Mouse (Mus musculus): Measurements from ENCODE around the gene Ckm. TPM values are rescaled to one million over a fixed set of nuclear protein-coding genes. Genes with fewer than 3 reads are reported as not detected.

The Ckm gene
- polyA plus RNA-seq, 2 experiments from 2014 or later: not detected

GRCm38 (mm10) chr7:19388699-19389413 lies 15.7 kb upstream of the Ckm start:
- no peak for ATAC-seq

DNA sequence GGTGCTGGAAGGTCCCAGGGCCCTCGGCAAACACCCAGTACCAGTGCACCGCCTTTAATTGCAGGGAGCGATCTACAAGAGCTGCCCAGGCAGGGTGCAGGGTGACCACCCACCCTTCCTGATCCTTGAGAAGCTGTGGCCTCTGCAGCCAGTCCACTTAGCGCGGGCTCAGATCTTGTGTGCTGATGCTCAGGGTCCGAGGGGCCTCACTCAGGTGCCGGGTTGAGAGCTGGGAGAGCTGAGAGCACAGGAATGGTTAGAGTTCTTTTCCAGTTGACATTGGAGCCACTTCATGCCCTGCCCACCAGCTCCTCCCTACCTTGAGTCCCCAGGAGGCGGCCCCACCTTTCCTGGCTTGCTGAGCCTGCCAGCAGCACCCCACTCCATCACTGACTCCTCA lies 10.1 kb upstream of the Ckm start:
- no peak for ATAC-seq

GRCm38 (mm10) chr7:19399496-19400280 lies 4.9 kb upstream of the Ckm start:
- peak; percentile 75 for ATAC-seq

GRCm38 (mm10) chr7:19400946-19401345 lies 3.6 kb upstream of the Ckm start:
- no peak for ATAC-seq

DNA sequence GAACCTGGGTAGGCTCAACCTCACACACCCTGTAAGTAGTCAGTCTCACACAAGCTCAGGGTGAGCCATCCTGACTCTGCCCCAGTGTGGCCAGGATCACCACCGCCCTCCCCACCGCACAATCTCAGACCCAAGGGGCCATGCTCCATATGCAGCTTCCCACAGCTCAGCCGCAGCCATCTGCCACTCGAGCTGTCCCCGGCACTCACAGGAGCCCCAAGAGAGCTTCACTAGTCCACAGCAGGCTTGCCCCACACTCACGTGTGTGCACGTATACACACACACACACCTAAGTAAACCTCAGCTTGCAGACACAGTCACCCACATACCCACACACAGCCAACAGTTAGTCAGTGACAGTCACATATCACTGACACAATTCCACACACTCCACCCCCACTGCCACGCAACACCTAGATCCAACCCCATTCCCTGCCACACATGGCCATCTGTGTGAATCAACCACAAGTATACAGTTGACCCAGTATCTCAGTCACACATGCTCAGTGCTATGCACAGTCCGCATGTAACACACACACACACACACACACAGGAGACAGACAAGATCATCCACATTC lies 2.0 kb upstream of the Ckm start:
- ATAC-seq: no peak

DNA sequence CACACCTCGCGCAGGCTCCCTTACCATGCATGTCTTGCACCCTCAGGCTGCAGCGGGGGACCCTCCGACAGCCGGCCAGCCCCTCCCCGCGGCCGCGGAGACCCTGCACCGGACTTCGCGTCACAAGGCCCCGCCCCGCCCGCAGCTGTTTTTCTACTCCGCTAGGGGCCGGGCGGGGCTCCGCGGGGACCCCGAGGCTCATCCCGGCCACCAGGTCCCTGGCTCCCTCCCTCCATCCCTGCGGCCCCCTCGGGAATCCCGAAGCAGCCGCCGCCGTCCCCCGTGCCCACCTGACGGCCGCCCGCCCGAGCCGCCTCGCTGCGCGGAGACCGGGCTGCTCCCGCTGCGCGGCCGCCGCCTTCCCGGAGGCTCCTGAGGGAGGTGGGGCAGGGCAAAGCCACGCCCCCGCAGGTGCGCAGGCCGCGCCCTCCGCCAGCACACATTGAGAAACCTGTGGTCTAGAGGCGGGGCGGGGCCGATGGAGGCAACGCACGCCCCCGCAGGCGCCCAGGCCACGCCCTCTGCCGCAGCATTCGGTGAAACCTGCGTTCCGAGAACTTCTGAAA lies 762 bp upstream of the Ckm start, which contains the start of gene Klc3:
Klc3 (minus strand) TSS at position 374 of the 566 bp plus-strand sequence.
- ATAC-seq: peak; percentile 78

DNA sequence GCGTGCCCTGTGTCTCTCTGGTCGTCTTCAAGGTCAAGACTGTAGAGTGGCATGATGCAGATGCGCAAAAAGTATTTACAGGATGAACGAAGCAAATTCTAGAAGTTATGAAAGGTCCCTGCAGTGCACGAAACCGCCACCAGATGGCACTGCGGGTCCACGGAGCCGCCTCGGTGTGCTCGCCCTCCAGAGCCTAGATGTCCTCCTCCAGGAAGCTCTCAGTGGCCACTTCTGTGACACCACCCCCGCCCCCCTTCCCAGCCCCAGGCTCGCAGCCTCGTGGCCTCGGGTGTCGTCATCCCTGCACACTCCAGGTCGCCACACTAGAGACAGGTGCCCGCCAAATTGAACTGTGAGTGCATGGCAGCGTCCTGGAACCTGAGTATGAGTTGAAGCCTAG lies 841 bp downstream of the Ckm start:
- ATAC-seq: peak; percentile 74

DNA sequence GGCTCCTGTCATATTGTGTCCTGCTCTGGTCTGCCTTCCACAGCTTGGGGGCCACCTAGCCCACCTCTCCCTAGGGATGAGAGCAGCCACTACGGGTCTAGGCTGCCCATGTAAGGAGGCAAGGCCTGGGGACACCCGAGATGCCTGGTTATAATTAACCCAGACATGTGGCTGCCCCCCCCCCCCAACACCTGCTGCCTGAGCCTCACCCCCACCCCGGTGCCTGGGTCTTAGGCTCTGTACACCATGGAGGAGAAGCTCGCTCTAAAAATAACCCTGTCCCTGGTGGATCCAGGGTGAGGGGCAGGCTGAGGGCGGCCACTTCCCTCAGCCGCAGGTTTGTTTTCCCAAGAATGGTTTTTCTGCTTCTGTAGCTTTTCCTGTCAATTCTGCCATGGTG lies 5.2 kb downstream of the Ckm start:
- ATAC-seq: no peak

- ATAC-seq: no peak
Observed at GRCm38 (mm10) chr7:19410766-19411344, 6.3 kb downstream of the Ckm start.

DNA sequence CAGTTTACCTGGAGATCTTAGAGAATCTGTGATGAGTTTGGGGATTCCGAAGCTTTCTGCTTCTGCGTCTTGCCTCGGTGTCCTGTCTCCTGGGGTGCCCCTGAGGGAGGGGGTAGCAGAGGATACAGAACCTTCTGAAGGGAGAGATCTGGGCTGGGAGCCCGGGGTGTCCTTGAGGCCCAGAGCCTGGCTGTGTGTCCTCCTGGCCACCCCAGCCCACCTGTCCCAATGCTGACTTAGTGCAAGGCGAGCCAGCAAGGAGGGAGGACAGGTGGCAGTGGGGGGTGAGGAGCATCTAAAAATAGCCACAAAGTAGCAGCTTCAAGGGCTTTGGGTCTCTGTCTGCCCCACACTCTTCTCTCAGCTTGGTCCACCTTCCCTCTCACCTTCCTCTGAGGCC lies 7.2 kb downstream of the Ckm start:
- ATAC-seq: no peak

DNA sequence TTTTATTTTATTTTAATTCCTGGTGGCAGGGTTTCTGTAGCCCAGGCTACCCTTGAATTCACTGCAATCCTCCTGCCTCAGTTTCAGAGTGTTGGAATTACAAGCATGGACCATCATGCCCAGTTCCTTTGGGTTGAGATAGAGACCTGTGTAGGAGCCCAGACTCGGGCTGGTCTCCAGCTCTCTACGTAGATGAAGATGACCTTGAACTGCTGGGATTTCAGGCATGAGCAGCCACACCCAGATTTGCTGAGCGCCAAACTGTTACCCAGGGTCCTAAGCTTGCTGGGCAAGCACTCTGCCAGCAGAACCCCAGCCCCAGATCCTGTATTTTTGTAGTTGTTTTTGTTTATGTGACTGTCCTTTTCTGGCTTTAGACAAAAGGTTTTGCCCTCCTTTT lies 8.9 kb downstream of the Ckm start:
- ATAC-seq: no peak

DNA sequence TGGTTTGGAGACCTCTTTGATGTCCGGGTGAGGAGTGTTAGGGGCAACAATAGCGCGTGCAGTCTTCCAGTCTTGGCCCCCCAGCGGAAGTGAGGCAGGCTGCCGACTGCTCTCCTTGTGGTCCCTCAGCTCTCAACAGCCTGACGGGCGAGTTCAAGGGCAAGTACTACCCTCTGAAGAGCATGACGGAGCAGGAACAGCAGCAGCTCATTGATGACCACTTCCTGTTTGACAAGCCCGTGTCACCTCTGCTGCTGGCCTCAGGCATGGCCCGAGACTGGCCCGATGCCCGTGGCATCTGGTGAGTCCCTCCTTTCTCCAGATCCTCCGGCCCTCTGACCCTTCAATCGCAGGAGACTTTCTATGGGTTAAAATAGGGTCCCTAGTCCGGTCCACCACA lies 12.0 kb downstream of the Ckm start:
- no peak for ATAC-seq

DNA sequence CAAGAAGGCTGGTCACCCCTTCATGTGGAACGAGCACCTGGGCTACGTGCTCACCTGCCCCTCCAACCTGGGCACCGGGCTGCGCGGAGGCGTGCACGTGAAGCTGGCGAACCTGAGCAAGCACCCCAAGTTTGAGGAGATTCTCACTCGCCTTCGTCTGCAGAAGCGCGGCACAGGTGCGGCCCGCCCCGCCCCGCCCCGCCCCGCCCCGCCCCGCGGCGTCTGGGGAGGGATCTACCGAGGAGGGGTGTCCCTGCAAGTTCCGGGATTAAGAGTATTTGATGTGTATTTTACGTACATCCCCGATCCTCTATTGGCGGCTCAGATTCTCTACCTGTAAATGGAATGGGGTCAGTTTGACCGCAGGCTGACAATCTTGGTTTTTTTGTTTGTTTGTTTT lies 15.5 kb downstream of the Ckm start:
- peak; percentile 10 for ATAC-seq

DNA sequence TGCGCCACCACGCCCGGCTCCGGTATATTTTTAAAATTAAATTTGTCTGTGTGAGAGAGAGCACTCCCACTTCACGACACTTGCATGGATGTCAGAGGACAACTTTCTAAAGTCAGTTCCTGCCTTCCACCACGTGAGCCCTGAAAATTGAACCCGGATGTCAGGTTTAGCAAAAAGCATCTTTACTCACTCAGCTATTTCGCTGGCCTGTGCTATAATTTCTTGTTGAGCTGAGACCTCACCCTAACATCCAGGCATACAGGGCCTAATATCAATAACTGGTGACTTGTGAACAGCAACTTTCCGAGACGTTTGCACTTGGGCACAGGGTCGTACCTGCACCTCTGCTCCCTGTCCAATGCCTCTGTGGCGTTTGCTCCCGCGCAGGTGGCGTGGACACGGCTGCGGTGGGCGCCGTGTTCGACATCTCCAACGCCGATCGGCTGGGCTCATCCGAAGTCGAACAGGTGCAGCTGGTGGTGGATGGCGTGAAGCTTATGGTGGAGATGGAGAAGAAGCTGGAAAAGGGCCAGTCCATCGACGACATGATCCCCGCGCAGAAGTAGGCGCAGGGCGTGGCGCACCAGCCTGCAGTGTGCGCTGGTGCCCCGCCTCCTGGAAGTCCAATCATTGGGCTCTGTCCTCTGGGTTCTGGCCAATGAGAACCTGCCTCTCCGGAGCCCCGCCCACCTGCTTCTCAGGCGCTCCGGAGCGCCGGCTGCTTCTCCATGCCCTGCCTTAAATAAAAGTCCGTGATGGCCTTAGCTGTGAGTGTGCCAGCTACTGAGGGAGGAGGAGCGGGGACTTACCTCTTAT lies 16.5 kb downstream of the Ckm start:
- ATAC-seq: peak; percentile 99

GRCm38 (mm10) chr7:19423083-19423482 lies 18.5 kb downstream of the Ckm start:
- ATAC-seq: no peak

- ATAC-seq: no peak
Observed at GRCm38 (mm10) chr7:19424051-19424450, 19.5 kb downstream of the Ckm start.

DNA sequence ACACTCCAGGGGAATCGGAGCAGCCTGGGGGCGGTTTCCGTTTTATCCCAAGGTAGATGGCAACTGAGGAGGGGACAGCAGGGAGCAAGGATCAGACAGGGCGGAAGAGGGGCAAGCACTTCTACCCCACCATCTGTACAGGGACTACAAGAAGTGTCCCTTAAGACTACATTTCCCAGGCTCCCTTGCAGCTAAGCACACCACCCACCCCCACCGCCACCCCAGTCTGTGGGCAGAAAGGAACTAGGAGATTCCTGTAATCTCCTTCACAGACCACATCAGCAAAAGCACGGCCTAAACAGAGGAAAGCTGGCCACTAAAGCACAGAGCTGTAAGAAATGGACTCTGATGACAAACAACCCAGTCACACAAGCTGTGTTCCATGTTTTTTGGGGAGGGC lies 21.8 kb downstream of the Ckm start:
- ATAC-seq: no peak

DNA sequence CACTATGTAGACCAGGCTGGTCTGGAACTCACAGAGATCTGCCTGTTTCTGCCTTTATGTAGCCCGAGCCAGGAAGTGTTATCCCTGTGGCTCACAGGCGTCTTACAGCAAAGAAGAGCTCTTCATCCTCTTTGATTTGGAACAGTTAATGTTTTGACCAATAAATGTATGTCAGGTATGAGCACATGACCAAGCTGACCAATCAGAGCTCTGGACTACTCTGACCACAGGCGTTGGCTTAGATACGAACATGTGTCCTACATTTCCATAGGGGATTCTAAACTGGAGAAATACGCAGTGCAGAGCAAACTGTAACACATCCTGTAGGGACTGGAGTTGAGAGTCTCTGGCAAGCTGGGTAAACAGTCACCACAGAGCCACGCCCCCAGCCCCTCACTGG lies 22.3 kb downstream of the Ckm start:
- no peak for ATAC-seq

DNA sequence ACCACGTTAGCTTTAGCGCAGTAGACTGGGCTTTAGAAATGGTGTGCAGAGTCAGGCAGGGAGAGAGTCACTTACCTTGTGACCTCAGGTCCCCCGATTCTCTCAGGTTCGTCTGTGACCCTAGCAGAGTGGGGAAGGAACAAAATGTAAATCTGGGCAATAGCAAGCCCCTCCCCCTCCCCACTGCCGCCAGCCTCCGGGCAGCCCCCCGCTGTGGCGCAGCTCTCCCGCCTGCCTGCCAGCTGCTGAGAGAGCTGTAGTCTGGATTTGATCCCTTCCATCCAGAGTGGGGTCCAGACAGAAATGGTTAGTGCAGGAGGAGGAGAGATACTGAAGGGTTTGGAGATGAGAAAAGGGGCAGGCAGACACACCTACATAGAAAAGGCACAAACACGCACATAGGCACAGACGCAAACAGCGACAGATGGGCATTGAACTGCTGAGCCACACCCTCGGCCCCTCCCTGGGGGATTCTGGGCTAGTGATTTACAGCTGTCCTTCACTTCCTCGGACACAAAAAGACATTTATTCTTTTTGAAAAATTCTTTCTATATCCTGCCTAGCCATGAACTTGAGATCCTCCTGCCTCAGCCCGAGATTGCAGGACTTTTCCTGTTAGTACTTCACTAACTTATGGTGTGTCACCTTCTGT lies 23.5 kb downstream of the Ckm start:
- no peak for ATAC-seq

DNA sequence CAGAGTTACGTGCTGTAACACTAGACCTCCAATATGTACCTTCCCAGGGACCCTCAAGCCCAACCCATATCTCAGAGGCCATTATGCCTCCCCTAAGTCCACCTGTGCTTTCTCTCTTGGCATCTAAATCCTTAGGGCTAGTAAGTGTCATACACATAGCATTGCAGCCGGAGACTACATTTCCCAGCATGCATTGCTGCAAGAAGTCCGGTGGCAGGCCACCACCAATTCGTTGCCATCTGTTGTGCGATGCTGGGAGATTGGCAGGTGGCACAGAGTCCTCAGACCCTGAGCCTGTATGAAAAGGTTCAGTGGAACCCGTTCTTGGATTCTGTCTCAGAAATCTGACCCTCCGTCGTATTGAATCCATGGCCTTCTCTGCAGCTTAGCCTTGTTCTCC lies 25.1 kb downstream of the Ckm start:
- no peak for ATAC-seq

DNA sequence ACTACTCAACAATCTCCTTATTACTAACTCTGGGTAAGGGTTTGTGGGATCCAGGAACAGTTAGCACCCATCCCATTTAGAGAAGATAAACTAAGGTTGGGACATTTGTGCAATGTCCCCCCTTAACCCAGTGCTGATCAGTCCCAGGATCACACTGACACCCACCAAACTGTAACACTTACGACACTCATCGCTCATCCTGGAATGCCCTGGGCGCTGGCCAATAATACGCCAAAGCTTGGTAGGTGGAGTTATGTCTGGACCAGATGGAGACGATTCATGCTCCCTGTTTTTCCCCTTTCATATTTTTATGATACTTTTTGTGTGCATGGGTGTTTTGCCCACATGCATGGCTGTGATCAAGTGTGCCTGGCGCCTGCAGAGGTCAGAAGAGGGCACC lies 25.8 kb downstream of the Ckm start:
- no peak for ATAC-seq

- ATAC-seq: no peak
Observed at GRCm38 (mm10) chr7:19432475-19432874, 27.9 kb downstream of the Ckm start.

Measured in CD4-positive, CD25-positive, alpha-beta regulatory T cell, adult 4 months (primary cell).